Comparison of ENCODE assay signal across 24 mouse cellular contexts in the genomic region with DNA sequence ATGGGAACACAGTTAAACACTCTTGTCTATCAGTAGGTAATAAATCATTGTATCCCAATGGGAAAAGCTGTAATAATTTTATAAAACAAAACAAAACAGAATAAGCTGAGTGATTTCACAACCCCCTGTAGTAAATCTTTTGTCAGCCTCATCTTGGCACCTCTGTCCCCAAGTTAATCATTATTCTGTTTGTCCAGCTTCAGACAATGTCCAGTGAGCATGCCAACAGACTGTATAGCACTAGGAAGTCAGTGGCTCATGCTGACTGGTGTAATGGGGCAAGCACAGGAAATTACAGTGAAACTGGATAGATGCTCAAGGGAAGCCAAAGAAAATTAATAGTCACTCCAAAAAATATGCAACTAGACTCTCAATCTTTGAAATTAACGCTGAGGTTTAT.
DNase-seq lines count a peak whose midpoint lies in the region; ATAC-seq and TF ChIP-seq lines count a peak whose summit lies in the region.
"Had no signal": no experiment of that assay in that cellular context is flagged by ENCODE, and none has a peak within 500 bp of the region (broad histone marks: within the 10 kb centered on the region; RNA-seq: fewer than 3 reads in every experiment).

No protein-coding gene starts in this region.

- TF ChIP-seq CTCF in hindbrain, postnatal 0 days (IDR thresholded peaks at IDR 0.05; ENCODE audit: low read depth): no peak
- no peak for TF ChIP-seq CTCF in kidney, postnatal 0 days (IDR thresholded peaks at IDR 0.05; ENCODE audit: low read depth)

- no peak overlapping the region for H3K4me2 ChIP-seq in hindbrain, postnatal 0 days (ENCODE audit: low read depth, low read length)
- H3K4me2 ChIP-seq in hindbrain, embryonic 12.5 days (replicated peaks): no peak overlapping the region
- H3K4me2 ChIP-seq in kidney, postnatal 0 days (ENCODE audit: low read length): no peak overlapping the region
- H3K4me2 ChIP-seq in midbrain, embryonic 15.5 days: no peak overlapping the region
- H3K4me2 ChIP-seq: embryonic facial prominence, embryonic 15.5 days; heart, embryonic 11.5 days; heart, embryonic 15.5 days; hindbrain, embryonic 15.5 days had no signal

- ATAC-seq in hindbrain, postnatal 0 days: no peak
- no peak for ATAC-seq in hindbrain, embryonic 12.5 days (ENCODE audit: low FRiP score)
- no peak for ATAC-seq in kidney, postnatal 0 days (replicated peaks; ENCODE audit: low FRiP score, low read depth)
- ATAC-seq in midbrain, embryonic 15.5 days (replicated peaks): no peak
- ATAC-seq: CD4-positive, CD25-positive, alpha-beta regulatory T cell, adult 4 months; forebrain, embryonic 14.5 days had no signal

- H3K27ac ChIP-seq in hindbrain, postnatal 0 days: no peak overlapping the region
- no peak overlapping the region for H3K27ac ChIP-seq in hindbrain, embryonic 12.5 days
- no peak overlapping the region for H3K27ac ChIP-seq in kidney, postnatal 0 days
- H3K27ac ChIP-seq in embryonic facial prominence, embryonic 10.5 days (replicated peaks): no peak overlapping the region
- H3K27ac ChIP-seq in midbrain, embryonic 15.5 days: no peak overlapping the region
- H3K27ac ChIP-seq: embryonic facial prominence, embryonic 15.5 days; forebrain, embryonic 10.5 days; heart, adult 2 months; heart, embryonic 15.5 days; hindbrain, embryonic 10.5 days; hindbrain, embryonic 15.5 days had no signal

- H3K36me3 ChIP-seq in hindbrain, postnatal 0 days (ENCODE audit: insufficient read depth, low read length): no peaks in the 10 kb centered on the region
- H3K36me3 ChIP-seq in hindbrain, embryonic 12.5 days: no peaks in the 10 kb centered on the region
- no peaks in the 10 kb centered on the region for H3K36me3 ChIP-seq in kidney, postnatal 0 days (ENCODE audit: insufficient read depth, low read length)
- no peaks in the 10 kb centered on the region for H3K36me3 ChIP-seq in embryonic facial prominence, embryonic 10.5 days (replicated peaks)
- no peaks in the 10 kb centered on the region for H3K36me3 ChIP-seq in midbrain, embryonic 15.5 days (replicated peaks)
- H3K36me3 ChIP-seq: embryonic facial prominence, embryonic 15.5 days; forebrain, embryonic 10.5 days; G1E; heart, embryonic 15.5 days; hindbrain, embryonic 10.5 days; hindbrain, embryonic 15.5 days had no signal

- H3K4me1 ChIP-seq in hindbrain, postnatal 0 days (ENCODE audit: insufficient read depth, low read length): no peaks in the 10 kb centered on the region
- H3K4me1 ChIP-seq in hindbrain, embryonic 12.5 days: no peaks in the 10 kb centered on the region
- H3K4me1 ChIP-seq in kidney, postnatal 0 days (replicated peaks; ENCODE audit: insufficient read depth, low read length): no peaks in the 10 kb centered on the region
- no peaks in the 10 kb centered on the region for H3K4me1 ChIP-seq in embryonic facial prominence, embryonic 10.5 days
- no peaks in the 10 kb centered on the region for H3K4me1 ChIP-seq in midbrain, embryonic 15.5 days
- H3K4me1 ChIP-seq: embryonic facial prominence, embryonic 15.5 days; forebrain, embryonic 10.5 days; heart, embryonic 15.5 days; hindbrain, embryonic 10.5 days; hindbrain, embryonic 15.5 days had no signal

- no peak overlapping the region for H3K9ac ChIP-seq in hindbrain, postnatal 0 days (replicated peaks; ENCODE audit: low read length)
- no peak overlapping the region for H3K9ac ChIP-seq in hindbrain, embryonic 12.5 days
- H3K9ac ChIP-seq in kidney, postnatal 0 days (ENCODE audit: low read depth, low read length): no peak overlapping the region
- H3K9ac ChIP-seq in midbrain, embryonic 15.5 days: no peak overlapping the region
- H3K9ac ChIP-seq: embryonic facial prominence, embryonic 15.5 days; heart, embryonic 15.5 days; hindbrain, embryonic 15.5 days had no signal

- 45% methylated on average over 1 of the region's 1 CpGs for WGBS in hindbrain, postnatal 0 days
- WGBS in hindbrain, embryonic 12.5 days: 97% methylated on average over 1 of the region's 1 CpGs
- WGBS in kidney, postnatal 0 days: 45% methylated on average over 1 of the region's 1 CpGs
- 93% methylated on average over 1 of the region's 1 CpGs for WGBS in embryonic facial prominence, embryonic 10.5 days
- WGBS in midbrain, embryonic 15.5 days: 98% methylated on average over 1 of the region's 1 CpGs

- H3K27me3 ChIP-seq in hindbrain, postnatal 0 days (ENCODE audit: insufficient read depth, low read length): no peaks in the 10 kb centered on the region
- H3K27me3 ChIP-seq in hindbrain, embryonic 12.5 days: no peaks in the 10 kb centered on the region
- H3K27me3 ChIP-seq in kidney, postnatal 0 days (ENCODE audit: insufficient read depth, low read length): no peaks in the 10 kb centered on the region
- H3K27me3 ChIP-seq in embryonic facial prominence, embryonic 10.5 days (replicated peaks; ENCODE audit: low read depth, poor library complexity, severe bottlenecking): no peaks in the 10 kb centered on the region
- H3K27me3 ChIP-seq in midbrain, embryonic 15.5 days (replicated peaks): no peaks in the 10 kb centered on the region
- H3K27me3 ChIP-seq: embryonic facial prominence, embryonic 15.5 days; heart, embryonic 15.5 days; hindbrain, embryonic 15.5 days had no signal

- H3K9me3 ChIP-seq in hindbrain, postnatal 0 days (ENCODE audit: low read length): no peaks in the 10 kb centered on the region
- H3K9me3 ChIP-seq in hindbrain, embryonic 12.5 days (replicated peaks): no peaks in the 10 kb centered on the region
- H3K9me3 ChIP-seq in kidney, postnatal 0 days (replicated peaks; ENCODE audit: low read length): no peaks in the 10 kb centered on the region
- no peaks in the 10 kb centered on the region for H3K9me3 ChIP-seq in embryonic facial prominence, embryonic 10.5 days
- no peaks in the 10 kb centered on the region for H3K9me3 ChIP-seq in midbrain, embryonic 15.5 days
- H3K9me3 ChIP-seq: embryonic facial prominence, embryonic 15.5 days; forebrain, embryonic 10.5 days; G1E; heart, embryonic 15.5 days; hindbrain, embryonic 10.5 days; hindbrain, embryonic 15.5 days had no signal

- H3K4me3 ChIP-seq in hindbrain, postnatal 0 days (ENCODE audit: low read length): no peak overlapping the region
- no peak overlapping the region for H3K4me3 ChIP-seq in hindbrain, embryonic 12.5 days
- H3K4me3 ChIP-seq in kidney, postnatal 0 days (replicated peaks; ENCODE audit: low read depth, low read length): no peak overlapping the region
- H3K4me3 ChIP-seq in embryonic facial prominence, embryonic 10.5 days: no peak overlapping the region
- H3K4me3 ChIP-seq in midbrain, embryonic 15.5 days: no peak overlapping the region
- H3K4me3 ChIP-seq: embryonic facial prominence, embryonic 15.5 days; erythroblast, embryonic 14.5 days; forebrain, embryonic 10.5 days; heart, adult 2 months; heart, embryonic 15.5 days; hindbrain, embryonic 10.5 days; hindbrain, embryonic 15.5 days had no signal

- DNase-seq in hindbrain, postnatal 0 days (ENCODE audit: low spot score): peak; percentile 6
- DNase-seq in kidney, adult 9 months: peak; percentile 50
- DNase-seq in kidney, postnatal 10 days: no peak
- peak; percentile 7 for DNase-seq in kidney, postnatal 0 days (ENCODE audit: low spot score)
- no peak for DNase-seq in embryonic facial prominence, embryonic 10.5 days (ENCODE audit: low spot score)
- DNase-seq: adrenal gland, adult 8-10 months; adrenal gland, postnatal 36 days; B cell, adult 2 months; cerebellum, adult 2 months; cerebellum, postnatal 10 days; gastrocnemius, postnatal 14 days; heart, adult 2 months had no signal

Comparison
In these comparisons a context has a peak if more than half of its experiments do, and no peak if none do; other contexts are left out.
1. DNase-seq: peak in hindbrain, postnatal 0 days (single experiment), kidney, adult 9 months (single experiment) and kidney, postnatal 0 days (single experiment); none in kidney, postnatal 10 days (single experiment) and embryonic facial prominence, embryonic 10.5 days (single experiment).